Mouse (Mus musculus): ENCODE data around the gene Tns1. TPM values are rescaled to one million over a fixed set of nuclear protein-coding genes. Genes with fewer than 3 reads are reported as not detected.

The Tns1 gene
- polyA plus RNA-seq, 1 experiment: 25.8 TPM

GRCm38 (mm10) chr1:73972726-73973125 lies 151.5 kb downstream of the Tns1 start:
- no peak for DNase-seq (ENCODE audit: low read depth, low spot score)

GRCm38 (mm10) chr1:73970161-73970730 lies 154.0 kb downstream of the Tns1 start:
- 18% methylated on average over 5 of the region's 5 CpGs for WGBS
- no peak for DNase-seq (ENCODE audit: low read depth, low spot score)

More at GRCm38 (mm10) chr1:73972726-73973125, 151.5 kb downstream of the Tns1 start:
- 62% methylated on average over 5 of the region's 5 CpGs for WGBS

GRCm38 (mm10) chr1:73968712-73969511 lies 155.3 kb downstream of the Tns1 start:
- 35% methylated on average over 13 of the region's 13 CpGs for WGBS

GRCm38 (mm10) chr1:73966411-73967238 lies 157.6 kb downstream of the Tns1 start:
- WGBS: 56% methylated on average over 12 of the region's 12 CpGs
- no peak for DNase-seq (ENCODE audit: low read depth, low spot score)

More at GRCm38 (mm10) chr1:73968712-73969511, 155.3 kb downstream of the Tns1 start:
- no peak for DNase-seq (ENCODE audit: low read depth, low spot score)

GRCm38 (mm10) chr1:73964151-73964743 lies 160.0 kb downstream of the Tns1 start:
- no peak for DNase-seq (ENCODE audit: low read depth, low spot score)
- 73% methylated on average over 5 of the region's 5 CpGs for WGBS

- WGBS: 44% methylated on average over 8 of the region's 8 CpGs
- no peak for DNase-seq (ENCODE audit: low read depth, low spot score)
Observed at GRCm38 (mm10) chr1:73963626-73964025, 160.6 kb downstream of the Tns1 start.

- DNase-seq (ENCODE audit: low read depth, low spot score): no peak
- WGBS: 11% methylated on average over 12 of the region's 12 CpGs
Observed at GRCm38 (mm10) chr1:73962668-73963371, 161.4 kb downstream of the Tns1 start.

GRCm38 (mm10) chr1:73962049-73962448 lies 162.2 kb downstream of the Tns1 start:
- DNase-seq (ENCODE audit: low read depth, low spot score): no peak
- WGBS: 80% methylated on average over 5 of the region's 5 CpGs

- 83% methylated on average over 10 of the region's 10 CpGs for WGBS
- DNase-seq (ENCODE audit: low read depth, low spot score): no peak
Observed at GRCm38 (mm10) chr1:73959758-73960157, 164.5 kb downstream of the Tns1 start.

- WGBS: 74% methylated on average over 6 of the region's 6 CpGs
- DNase-seq (ENCODE audit: low read depth, low spot score): no peak
Observed at GRCm38 (mm10) chr1:73959344-73959743, 164.9 kb downstream of the Tns1 start.

- no peak for DNase-seq (ENCODE audit: low read depth, low spot score)
- 35% methylated on average over 9 of the region's 9 CpGs for WGBS
Observed at GRCm38 (mm10) chr1:73958210-73958983, 165.9 kb downstream of the Tns1 start.

GRCm38 (mm10) chr1:73957428-73957827 lies 166.8 kb downstream of the Tns1 start:
- 59% methylated on average over 4 of the region's 4 CpGs for WGBS
- DNase-seq (ENCODE audit: low read depth, low spot score): no peak

- WGBS: 77% methylated on average over 1 of the region's 1 CpGs
- no peak for DNase-seq (ENCODE audit: low read depth, low spot score)
Observed at GRCm38 (mm10) chr1:73956320-73956719, 167.9 kb downstream of the Tns1 start.

GRCm38 (mm10) chr1:73955259-73955842 lies 168.9 kb downstream of the Tns1 start:
- WGBS: 18% methylated on average over 4 of the region's 4 CpGs
- no peak for DNase-seq (ENCODE audit: low read depth, low spot score)

GRCm38 (mm10) chr1:73954614-73955013 lies 169.6 kb downstream of the Tns1 start:
- DNase-seq (ENCODE audit: low read depth, low spot score): no peak
- whole genome bisulfite sequencing: 40% methylated on average over 4 of the region's 4 CpGs

GRCm38 (mm10) chr1:73954015-73954408 lies 170.2 kb downstream of the Tns1 start:
- no peak for DNase-seq (ENCODE audit: low read depth, low spot score)

GRCm38 (mm10) chr1:73953317-73954014 lies 170.8 kb downstream of the Tns1 start:
- no peak for DNase-seq (ENCODE audit: low read depth, low spot score)
- WGBS: 68% methylated on average over 20 of the region's 20 CpGs

More at GRCm38 (mm10) chr1:73954015-73954408, 170.2 kb downstream of the Tns1 start:
- 92% methylated on average over 6 of the region's 6 CpGs for WGBS

GRCm38 (mm10) chr1:73952598-73952997 lies 171.7 kb downstream of the Tns1 start:
- DNase-seq (ENCODE audit: low read depth, low spot score): no peak
- 85% methylated on average over 10 of the region's 10 CpGs for WGBS

Data from large intestine, adult 2 months (tissue).